Comparison of ENCODE assay signal across 25 mouse cellular contexts in the genomic region with DNA sequence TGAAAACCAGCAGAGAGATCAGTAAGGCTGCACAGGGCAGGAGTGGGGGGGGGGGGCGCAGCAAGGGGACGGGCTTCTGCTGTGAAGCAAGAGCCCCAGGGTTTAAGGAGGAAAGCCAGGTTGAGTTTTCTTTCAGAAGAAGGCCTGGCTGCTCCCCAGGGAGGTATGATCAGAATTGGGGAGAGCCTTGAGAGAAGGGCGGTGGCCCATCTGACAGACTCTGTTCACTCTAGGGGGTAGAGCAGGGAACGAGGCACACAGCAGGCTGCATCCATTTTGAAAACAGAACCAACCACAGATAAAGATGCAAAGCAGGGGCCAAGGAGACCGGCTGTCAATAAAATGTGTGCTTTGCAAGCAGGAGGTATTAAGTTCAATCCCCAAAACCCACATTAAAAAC.
DNase-seq lines count a peak whose midpoint lies in the region; ATAC-seq and TF ChIP-seq lines count a peak whose summit lies in the region.
"Had no signal": no experiment of that assay in that cellular context is flagged by ENCODE, and none has a peak within 500 bp of the region (broad histone marks: within the 10 kb centered on the region; RNA-seq: fewer than 3 reads in every experiment).

No protein-coding gene starts in this region.

- H3K27me3 ChIP-seq in kidney, embryonic 16.5 days (ENCODE audit: insufficient read depth, low read length) = no peaks in the 10 kb centered on the region
- peaks cover 3% of the 10 kb centered on the region for H3K27me3 ChIP-seq in CH12.LX (replicated peaks)
- no peaks in the 10 kb centered on the region for H3K27me3 ChIP-seq in embryonic facial prominence, embryonic 15.5 days
- no peaks in the 10 kb centered on the region for H3K27me3 ChIP-seq in forebrain, embryonic 11.5 days (ENCODE audit: control insufficient read depth, insufficient read depth, low read length)
- H3K27me3 ChIP-seq: liver, embryonic 15.5 days; lung, embryonic 15.5 days had no signal

- no peaks in the 10 kb centered on the region for H3K36me3 ChIP-seq in kidney, embryonic 16.5 days (ENCODE audit: insufficient read depth, low read length)
- H3K36me3 ChIP-seq in CH12.LX (replicated peaks in 1 of 2; ENCODE audit: control insufficient read depth in 1 of 2, insufficient read depth in 1 of 2, low read length in 1 of 2) = peaks cover 0 to 2% of the 10 kb centered on the region in 2 experiments
- no peaks in the 10 kb centered on the region for H3K36me3 ChIP-seq in embryonic facial prominence, embryonic 15.5 days
- no peaks in the 10 kb centered on the region for H3K36me3 ChIP-seq in forebrain, embryonic 11.5 days (ENCODE audit: control insufficient read depth, insufficient read depth, low read length)
- H3K36me3 ChIP-seq: forebrain, embryonic 12.5 days; liver, embryonic 15.5 days; lung, embryonic 15.5 days had no signal

- no peak overlapping the region for H3K4me3 ChIP-seq in kidney, embryonic 16.5 days (ENCODE audit: low read length)
- no peak overlapping the region for H3K4me3 ChIP-seq in CH12.LX (replicated peaks in 1 of 3; ENCODE audit: low read depth in 2 of 3, low read length in 2 of 3, poor library complexity in 1 of 3)
- H3K4me3 ChIP-seq in embryonic facial prominence, embryonic 15.5 days (replicated peaks) = no peak overlapping the region
- no peak overlapping the region for H3K4me3 ChIP-seq in forebrain, embryonic 11.5 days (ENCODE audit: low read depth, low read length)
- H3K4me3 ChIP-seq: forebrain, embryonic 12.5 days; layer of hippocampus, adult 2 months; liver, embryonic 15.5 days; lung, embryonic 15.5 days; megakaryocyte, embryonic 14.5 days had no signal

- no peak for DNase-seq in kidney, adult 11 months
- DNase-seq in CH12.LX (ENCODE audit: extremely low read depth) (peak; percentile 29), R1 (ENCODE audit: low read depth, low spot score) (peak; percentile 80)
- DNase-seq in frontal cortex, postnatal 36 days (ENCODE audit: low spot score in 2 of 2) = no peak
- no peak for DNase-seq in forebrain, embryonic 11.5 days (ENCODE audit: low spot score)
- DNase-seq: adrenal gland, adult 2 months; cerebellum, adult 11-12 months; cerebellum, postnatal 10 days; heart, adult 11 months; kidney, postnatal 25 days; layer of hippocampus, postnatal 36 days; lung, postnatal 36 days; right cerebral cortex, postnatal 14 days; thymus, adult 2 months; thymus, postnatal 4 days had no signal

- TF ChIP-seq POLR2A in CH12.LX (IDR thresholded peaks at IDR 0.05; ENCODE audit: low read depth, low read length) = no peak

- H3K9ac ChIP-seq in kidney, embryonic 16.5 days (replicated peaks; ENCODE audit: low read length) = no peak overlapping the region
- no peak overlapping the region for H3K9ac ChIP-seq in CH12.LX (ENCODE audit: insufficient read depth, low read depth)
- H3K9ac ChIP-seq in embryonic facial prominence, embryonic 15.5 days = no peak overlapping the region
- no peak overlapping the region for H3K9ac ChIP-seq in forebrain, embryonic 11.5 days (ENCODE audit: low read length)
- H3K9ac ChIP-seq: forebrain, embryonic 12.5 days; liver, embryonic 15.5 days; lung, embryonic 15.5 days had no signal

- dilution Hi-C loops in CH12.LX (cut with MboI; ENCODE audit: extremely low pct_ligation_motif_present, extremely low pct_unique_long_range_greater_than_20kb, low sequenced_read_pairs) = no loop called here

- in situ Hi-C loops in CH12.LX (cut with MboI; ENCODE audit: low pct_ligation_motif_present, low pct_unique_long_range_greater_than_20kb, low sequenced_read_pairs) = no loop called here

- WGBS in kidney, embryonic 16.5 days = 54% methylated on average over 5 of the region's 5 CpGs
- WGBS in embryonic facial prominence, embryonic 15.5 days = 23% methylated on average over 5 of the region's 5 CpGs
- 29% methylated on average over 4 of the region's 5 CpGs for WGBS in forebrain, embryonic 11.5 days

- 0 out of 2 replicates have a peak, but pooled peaks have one; percentile 11 for TF ChIP-seq EP300 in CH12.LX (IDR thresholded peaks at IDR 0.05; ENCODE audit: low read length)

- no peak overlapping the region for H3K4me2 ChIP-seq in kidney, embryonic 16.5 days (replicated peaks; ENCODE audit: low read depth, low read length)
- no peak overlapping the region for H3K4me2 ChIP-seq in CH12.LX (ENCODE audit: insufficient read depth, low read depth, poor library complexity, severe bottlenecking)
- H3K4me2 ChIP-seq in embryonic facial prominence, embryonic 15.5 days (replicated peaks) = no peak overlapping the region
- no peak overlapping the region for H3K4me2 ChIP-seq in forebrain, embryonic 11.5 days (ENCODE audit: low read depth, low read length, severe bottlenecking)
- H3K4me2 ChIP-seq: forebrain, embryonic 12.5 days; heart, embryonic 11.5 days; liver, embryonic 15.5 days; lung, embryonic 15.5 days had no signal

- peak overlapping the region; percentile 38; the same call in 1 of the 2 replicates for H3K27ac ChIP-seq in kidney, embryonic 16.5 days (ENCODE audit: low read length)
- H3K27ac ChIP-seq in CH12.LX (ENCODE audit: insufficient read depth, low read depth) = no peak overlapping the region
- peak overlapping the region; percentile 35 for H3K27ac ChIP-seq in embryonic facial prominence, embryonic 15.5 days (replicated peaks)
- H3K27ac ChIP-seq in forebrain, embryonic 11.5 days (ENCODE audit: low read depth, low read length) = no peak overlapping the region
- H3K27ac ChIP-seq: layer of hippocampus, adult 2 months; liver, embryonic 15.5 days; lung, embryonic 15.5 days; stomach, postnatal 0 days had no signal

- no peak for TF ChIP-seq RAD21 in CH12.LX (IDR thresholded peaks at IDR 0.05; ENCODE audit: low read depth, low read length)

- ATAC-seq in kidney, embryonic 16.5 days (ENCODE audit: low FRiP score, low TSS enrichment) = no peak
- ATAC-seq in embryonic facial prominence, embryonic 15.5 days (ENCODE audit: insufficient number of reproducible peaks, low FRiP score, low TSS enrichment, low read depth) = no peak
- ATAC-seq in forebrain, embryonic 11.5 days (replicated peaks; ENCODE audit: low FRiP score) = no peak
- ATAC-seq: intestine, postnatal 0 days had no signal

- peaks cover 20% of the 10 kb centered on the region for H3K4me1 ChIP-seq in kidney, embryonic 16.5 days (ENCODE audit: insufficient read depth, low read length)
- peaks cover 5 to 25% of the 10 kb centered on the region in 2 experiments; a peak in 3 of 4 replicates for H3K4me1 ChIP-seq in CH12.LX (ENCODE audit: control insufficient read depth in 1 of 2, insufficient read depth in 2 of 2)
- peaks cover 32% of the 10 kb centered on the region for H3K4me1 ChIP-seq in embryonic facial prominence, embryonic 15.5 days
- peaks cover 19% of the 10 kb centered on the region for H3K4me1 ChIP-seq in forebrain, embryonic 11.5 days (replicated peaks; ENCODE audit: control insufficient read depth, insufficient read depth, low read length)
- H3K4me1 ChIP-seq: liver, embryonic 15.5 days had no signal

- no peaks in the 10 kb centered on the region for H3K79me2 ChIP-seq in CH12.LX (replicated peaks; ENCODE audit: control insufficient read depth, extremely low read depth, insufficient read depth, poor library complexity, severe bottlenecking)

- H3K9me3 ChIP-seq in kidney, embryonic 16.5 days (ENCODE audit: low read length) = no peaks in the 10 kb centered on the region
- H3K9me3 ChIP-seq in CH12.LX (replicated peaks; ENCODE audit: low read length) = peaks cover 11% of the 10 kb centered on the region
- no peaks in the 10 kb centered on the region for H3K9me3 ChIP-seq in embryonic facial prominence, embryonic 15.5 days (replicated peaks)
- no peaks in the 10 kb centered on the region for H3K9me3 ChIP-seq in forebrain, embryonic 11.5 days (ENCODE audit: control insufficient read depth, low read length)
- H3K9me3 ChIP-seq: forebrain, embryonic 12.5 days; liver, embryonic 15.5 days; lung, embryonic 15.5 days; megakaryocyte, embryonic 14.5 days had no signal

- no peak for TF ChIP-seq CTCF in CH12.LX (conservative IDR thresholded peaks at IDR 0.05 in 1 of 2, IDR thresholded peaks at IDR 0.05 in 1 of 2; ENCODE audit: low read depth in 2 of 2, low read length in 2 of 2)

TF ChIP-seq in CH12.LX, 34 proteins besides CTCF, POLR2A, EP300 and RAD21:
- no peak for TF ChIP-seq MEF2A (IDR thresholded peaks at IDR 0.05; ENCODE audit: borderline replicate concordance, low read depth, low read length)
- 0 out of 2 replicates have a peak, but pooled peaks have one; percentile 42 for TF ChIP-seq MXI1 (IDR thresholded peaks at IDR 0.05; ENCODE audit: low read depth, low read length)
- TF ChIP-seq RCOR1 (conservative IDR thresholded peaks at IDR 0.05; ENCODE audit: low read depth, low read length) = no peak
- TF ChIP-seq BHLHE40 (IDR thresholded peaks at IDR 0.05; ENCODE audit: low read depth, low read length) = 0 out of 2 replicates have a peak, but pooled peaks have one; percentile 13
- peak; percentile 44; the same call in 1 of the 2 replicates for TF ChIP-seq SIN3A (IDR thresholded peaks at IDR 0.05; ENCODE audit: low read length)
- no peak for TF ChIP-seq NELFE (IDR thresholded peaks at IDR 0.05; ENCODE audit: low read depth, low read length)
- TF ChIP-seq HCFC1 (IDR thresholded peaks at IDR 0.05; ENCODE audit: low read depth, low read length) = no peak
- TF ChIP-seq ETS1 (conservative IDR thresholded peaks at IDR 0.05; ENCODE audit: low read depth, low read length) = no peak
- TF ChIP-seq JUND (conservative IDR thresholded peaks at IDR 0.05; ENCODE audit: low read depth, low read length) = no peak
- no peak for TF ChIP-seq E2F4 (IDR thresholded peaks at IDR 0.05; ENCODE audit: insufficient replicate concordance, low read depth, low read length)
- TF ChIP-seq UBTF (IDR thresholded peaks at IDR 0.05; ENCODE audit: low read depth, low read length) = no peak
- TF ChIP-seq MAZ (IDR thresholded peaks at IDR 0.05; ENCODE audit: low read depth, low read length) = 0 out of 2 replicates have a peak, but pooled peaks have one; percentile 35
- TF ChIP-seq MAX (IDR thresholded peaks at IDR 0.05; ENCODE audit: low read length) = no peak
- TF ChIP-seq TCF12 (IDR thresholded peaks at IDR 0.05; ENCODE audit: low read depth, low read length) = 0 out of 2 replicates have a peak, but pooled peaks have one; percentile 20
TF ChIP-seq in CH12.LX: peak in this region for 5.

Comparison
In these comparisons a context has a peak if more than half of its experiments do, and no peak if none do; other contexts are left out.
1. H3K27ac ChIP-seq: peak in kidney, embryonic 16.5 days (single experiment) and embryonic facial prominence, embryonic 15.5 days (single experiment); none in CH12.LX (single experiment) and forebrain, embryonic 11.5 days (single experiment).
2. DNase-seq: peak in CH12.LX (single experiment) and R1 (single experiment); none in kidney, adult 11 months (single experiment), frontal cortex, postnatal 36 days (0 of 2) and forebrain, embryonic 11.5 days (single experiment).